Mouse (Mus musculus) G1E (cell line): ENCODE data around the gene Grip1. TPM values are rescaled to one million over a fixed set of nuclear protein-coding genes. Genes with fewer than 3 reads are reported as not detected.

Experiments used
- ATAC-seq: 2 replicates; pipeline ENCODE4 v1.8.0; 2016; ENCODE audit warnings: mild to moderate bottlenecking; ENCODE audit not compliant: insufficient number of reproducible peaks, poor library complexity, low FRiP score, severe bottlenecking; ENCODE audit errors: extremely low read depth
- DNase-seq: peaks from one replicate; pipeline ENCODE4 v3.0.0; 2012; ENCODE audit warnings: low spot score
- H3K27me3 ChIP-seq: 2 replicates; pipeline ENCODE4 v1.6.1; 2012; ENCODE audit warnings: mild to moderate bottlenecking, low read length, inconsistent platforms; ENCODE audit not compliant: insufficient read depth
- H3K36me3 ChIP-seq: replicated peaks from 2 replicates; pipeline ENCODE3; 2012; ENCODE audit warnings: mild to moderate bottlenecking, inconsistent platforms
- H3K4me1 ChIP-seq: 2 replicates; pipeline ENCODE4 v1.6.1; 2012; ENCODE audit warnings: low read depth, low read length, inconsistent platforms, mixed read lengths; ENCODE audit not compliant: insufficient read depth
- H3K4me3 ChIP-seq: 2 replicates; pipeline ENCODE4 v1.5.1; 2012; ENCODE audit warnings: low read depth, mild to moderate bottlenecking, inconsistent platforms, low read length, moderate library complexity, mixed read lengths
- H3K9me3 ChIP-seq: replicated peaks from 2 replicates; pipeline ENCODE4 v1.6.1; 2012; ENCODE audit warnings: inconsistent platforms
- CTCF ChIP-seq: IDR thresholded peaks from 2 replicates; pipeline ENCODE4 v1.5.1; 2012; ENCODE audit warnings: low read depth, low read length, inconsistent platforms, mixed read lengths
- GATA1 ChIP-seq: IDR thresholded peaks from 2 replicates; pipeline ENCODE4 v1.6.1; 2012; ENCODE audit warnings: borderline replicate concordance, low read length, inconsistent platforms, mixed read lengths
- GATA2 ChIP-seq: IDR thresholded peaks from 2 replicates; pipeline ENCODE4 v1.6.1; 2012; ENCODE audit warnings: low read depth, low read length, inconsistent platforms, borderline replicate concordance
- POLR2AphosphoS5 ChIP-seq: IDR thresholded peaks from 2 replicates; pipeline ENCODE4 v1.6.1; 2012; ENCODE audit warnings: low read depth, low read length, inconsistent platforms; ENCODE audit not compliant: insufficient replicate concordance
- TAL1 ChIP-seq: conservative IDR thresholded peaks from 2 replicates; pipeline ENCODE4 v1.6.1; 2012; ENCODE audit warnings: low read depth, low read length, inconsistent platforms, mixed read lengths
- polyA plus RNA-seq: library from polyadenylated mRNA; stranded (reverse); fragments of >175 nt; gene quantifications from 2 replicates; pipeline ENCODE4 v1.2.3, GENCODE M21; 2012
- total RNA-seq, 2 experiments: library from RNA; stranded (forward) in 1 of 2; stranded (reverse) in 1 of 2; fragments of 200-1000 nt in 1 of 2; fragments of >200 nt in 1 of 2; fragmentation: Nextera tagmentation in 1 of 2; gene quantifications; 2 replicates each; pipeline ENCODE4 v1.2.3; 2014 to 2017

Grip1 gene
- total RNA-seq (2014; fragmentation: Nextera tagmentation): not detected in 2 replicates
- total RNA-seq (2017): 0.06 and 0.11 TPM in 2 replicates
- not detected in 2 replicates for polyA plus RNA-seq

- DNase-seq: no peak
- H3K27me3 ChIP-seq: no peaks in the 10 kb centered on the region
These were observed at the start of gene Grip1 for GRCm38 (mm10) chr10:119453431-119454105. Gene Grip1, plus strand, starts transcription at chr10:119453830.

GRCm38 (mm10) chr10:119405103-119405502 lies 48.5 kb upstream of the Grip1 start:
- ATAC-seq (no peak), DNase-seq (no peak)
- TF ChIP-seq CTCF: no peak
- no peak for TF ChIP-seq GATA1
- no peak for TF ChIP-seq GATA2
- no peak for TF ChIP-seq TAL1
- no peak for TF ChIP-seq POLR2AphosphoS5
- Histone ChIP-seq H3K4me3 (no peak overlapping the region), H3K9me3 (peaks cover 36% of the 10 kb centered on the region), H3K27me3 (no peaks in the 10 kb centered on the region), H3K36me3 (no peaks in the 10 kb centered on the region), H3K4me1 (no peaks in the 10 kb centered on the region)

More at GRCm38 (mm10) chr10:119453431-119454105, at the start of gene Grip1:
- TF ChIP-seq GATA1 (no peak), POLR2AphosphoS5 (no peak), CTCF (no peak), TAL1 (no peak)
- ATAC-seq: no peak
- Histone ChIP-seq H3K4me1 (no peaks in the 10 kb centered on the region), H3K4me3 (no peak within 1 kb of the TSS; the same call in 1 of the 2 replicates), H3K36me3 (no peaks in the 10 kb centered on the region), H3K9me3 (peaks cover 57% of the 10 kb centered on the region)

- DNase-seq (no peak), ATAC-seq (no peak)
- Histone ChIP-seq H3K4me1 (no peaks in the 10 kb centered on the region), H3K4me3 (no peak overlapping the region), H3K9me3 (peaks cover 31% of the 10 kb centered on the region), H3K36me3 (no peaks in the 10 kb centered on the region), H3K27me3 (no peaks in the 10 kb centered on the region)
- TF ChIP-seq TAL1 (no peak), GATA1 (no peak), GATA2 (no peak), POLR2AphosphoS5 (no peak), CTCF (no peak)
These were observed 48.0 kb upstream of the Grip1 start for GRCm38 (mm10) chr10:119405612-119406011.

GRCm38 (mm10) chr10:119408327-119408726 lies 45.3 kb upstream of the Grip1 start:
- no peaks in the 10 kb centered on the region for H3K27me3 ChIP-seq
- no peaks in the 10 kb centered on the region for H3K4me1 ChIP-seq
- TF ChIP-seq GATA2: no peak
- TF ChIP-seq POLR2AphosphoS5: no peak
- no peak for TF ChIP-seq TAL1
- no peak for TF ChIP-seq CTCF
- no peak for TF ChIP-seq GATA1
- no peaks in the 10 kb centered on the region for H3K36me3 ChIP-seq
- peaks cover 30% of the 10 kb centered on the region for H3K9me3 ChIP-seq
- DNase-seq: no peak
- no peak overlapping the region for H3K4me3 ChIP-seq
- ATAC-seq: no peak

GRCm38 (mm10) chr10:119413238-119413637 lies 40.4 kb upstream of the Grip1 start:
- ATAC-seq (no peak), DNase-seq (no peak)
- H3K36me3 ChIP-seq: no peaks in the 10 kb centered on the region

GRCm38 (mm10) chr10:119415106-119415505 lies 38.5 kb upstream of the Grip1 start:
- TF ChIP-seq TAL1: no peak
- TF ChIP-seq POLR2AphosphoS5: no peak
- no peak for TF ChIP-seq GATA1
- no peak for TF ChIP-seq GATA2
- no peak for TF ChIP-seq CTCF
- ATAC-seq (no peak), DNase-seq (no peak)
- no peaks in the 10 kb centered on the region for H3K36me3 ChIP-seq
- no peaks in the 10 kb centered on the region for H3K27me3 ChIP-seq
- no peak overlapping the region for H3K4me3 ChIP-seq
- H3K4me1 ChIP-seq: no peaks in the 10 kb centered on the region
- H3K9me3 ChIP-seq: peaks cover 28% of the 10 kb centered on the region

More at GRCm38 (mm10) chr10:119413238-119413637, 40.4 kb upstream of the Grip1 start:
- no peak for TF ChIP-seq GATA1
- no peaks in the 10 kb centered on the region for H3K4me1 ChIP-seq
- no peak overlapping the region for H3K4me3 ChIP-seq
- peaks cover 26% of the 10 kb centered on the region for H3K9me3 ChIP-seq
- H3K27me3 ChIP-seq: no peaks in the 10 kb centered on the region

GRCm38 (mm10) chr10:119421418-119421817 lies 32.2 kb upstream of the Grip1 start:
- Histone ChIP-seq H3K9me3 (peaks cover 36% of the 10 kb centered on the region), H3K4me3 (no peak overlapping the region), H3K27me3 (no peaks in the 10 kb centered on the region), H3K36me3 (no peaks in the 10 kb centered on the region), H3K4me1 (no peaks in the 10 kb centered on the region)
- TF ChIP-seq POLR2AphosphoS5: no peak
- TF ChIP-seq GATA2: no peak
- TF ChIP-seq TAL1: no peak
- TF ChIP-seq GATA1: no peak
- no peak for TF ChIP-seq CTCF
- no peak for DNase-seq
- no peak for ATAC-seq
